Mouse (Mus musculus) kidney, adult 2 months (tissue): ENCODE measurements around the gene Astn2.

Experiments used
- CTCF ChIP-seq: fragments of 200-500 bp; conservative IDR thresholded peaks from 2 replicates; pipeline ENCODE4 v1.5.1; 2011; ENCODE audit warnings: low read depth, mild to moderate bottlenecking, control low read depth, low read length, moderate library complexity, mixed read lengths; ENCODE audit not compliant: insufficient read depth, insufficient read length
- POLR2A ChIP-seq: fragments of 200-500 bp; IDR thresholded peaks from one replicate; pipeline ENCODE4 v1.6.1; 2011; ENCODE audit warnings: low read depth, low read length, control low read depth

DNA sequence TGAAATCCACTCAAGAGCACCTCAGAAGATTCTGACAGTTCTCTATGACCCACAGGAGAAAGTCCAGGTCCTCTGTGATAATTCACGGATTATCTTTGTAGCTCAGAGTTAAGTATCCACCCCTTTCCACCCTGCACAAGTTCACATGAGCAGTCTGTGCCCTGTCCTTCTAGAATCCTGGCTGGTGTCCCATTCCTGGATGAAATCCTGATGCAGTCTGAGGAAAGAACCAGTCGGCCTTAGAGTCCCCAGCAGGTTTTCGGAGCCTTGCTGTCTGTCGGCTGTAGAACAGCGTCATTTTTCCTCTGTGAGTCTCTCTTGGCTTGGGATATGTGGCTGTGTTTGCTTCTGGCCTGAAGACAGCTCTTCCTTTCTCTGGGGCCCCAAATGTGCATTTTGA lies 978.0 kb downstream of the Astn2 start:
- TF ChIP-seq POLR2A, result no peak
- no peak for TF ChIP-seq CTCF
